Mouse (Mus musculus) right cerebral cortex, postnatal 10 days (tissue): ENCODE data around the gene Myt1l.

Experiments used
- DNase-seq, 2 experiments: peaks; one replicate each; pipeline ENCODE4 v3.0.0; 2021; ENCODE audit warnings: low spot score in 2 of 2

Myt1l gene

DNA sequence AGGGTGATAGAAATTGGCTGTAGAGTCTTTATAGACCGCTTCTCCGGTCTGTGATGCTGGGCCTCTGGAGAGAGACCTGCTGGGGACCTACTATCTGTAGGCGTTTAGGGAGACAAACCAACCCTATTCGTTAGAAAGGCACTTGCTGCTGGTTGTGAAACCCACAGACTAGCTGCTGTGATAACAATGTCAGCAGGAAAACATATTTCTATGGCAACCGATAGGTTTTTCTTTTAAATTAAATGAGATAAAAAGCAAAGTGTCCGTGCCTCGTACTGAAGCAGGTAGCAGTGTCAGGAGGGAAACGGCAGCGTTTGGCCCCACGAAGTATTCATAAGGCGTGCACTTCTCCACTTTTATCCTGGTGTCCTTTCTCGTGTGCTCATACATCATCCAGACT is 127.5 kb downstream of the Myt1l start:
- no peak for DNase-seq

DNA sequence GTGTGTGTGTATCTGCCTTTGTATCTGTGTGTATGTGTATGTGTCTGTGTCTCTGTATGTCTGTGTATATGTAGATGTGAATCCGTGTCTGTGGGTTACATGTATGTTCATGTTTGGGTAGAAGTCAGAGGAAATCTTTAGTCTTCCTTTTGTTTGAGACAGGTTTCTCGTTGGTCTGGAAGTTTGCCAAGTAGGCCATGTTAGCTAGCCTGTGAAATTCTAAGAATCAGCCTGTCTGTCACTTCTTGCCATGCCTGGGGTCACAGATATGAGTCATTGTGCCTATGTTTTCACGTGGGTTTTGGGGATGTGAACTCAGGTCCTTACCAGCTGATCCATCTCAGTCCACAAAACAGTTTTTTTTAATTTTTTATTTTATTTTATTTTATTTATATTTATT is 128.9 kb downstream of the Myt1l start:
- DNase-seq: no peak

DNA sequence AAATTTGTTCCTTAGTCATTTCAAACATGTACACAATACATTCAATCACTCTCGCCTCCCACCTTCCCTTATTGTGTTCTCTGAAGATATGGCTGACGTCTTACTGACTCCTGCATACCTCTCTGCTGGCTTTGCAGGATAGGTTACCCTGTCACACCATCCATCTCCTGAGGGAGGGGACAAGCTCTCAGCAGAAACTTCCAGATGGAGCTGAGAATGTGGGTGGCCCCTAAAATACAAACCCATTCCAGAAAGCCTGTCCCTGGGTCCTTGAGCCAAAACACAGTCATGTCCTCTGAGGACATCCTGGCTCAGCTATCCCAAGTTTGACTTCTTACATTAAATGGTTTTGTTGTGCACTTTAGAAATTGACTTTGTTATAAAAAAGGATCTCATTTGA is 129.7 kb downstream of the Myt1l start:
- peak in 1 of 2 experiments; percentile 63 for DNase-seq

DNA sequence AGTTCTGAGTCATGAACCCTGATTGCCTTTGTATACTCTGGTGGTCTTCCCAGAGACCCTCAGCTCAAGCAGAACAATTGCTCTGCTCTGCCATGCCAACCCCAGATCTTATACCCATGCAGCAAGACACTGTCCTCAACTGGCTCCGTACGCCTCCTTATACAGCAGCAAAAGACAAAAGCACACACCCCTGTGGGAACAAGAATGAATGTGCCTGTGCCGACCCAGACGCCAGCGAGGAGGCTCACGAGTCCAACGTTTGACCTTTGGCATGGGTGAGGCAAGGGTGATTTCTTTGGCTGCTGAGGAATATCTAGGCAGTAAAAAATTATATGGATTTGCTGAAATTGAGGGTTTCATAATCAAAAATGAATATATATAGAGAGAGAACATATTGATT is 143.8 kb downstream of the Myt1l start:
- no peak for DNase-seq

DNA sequence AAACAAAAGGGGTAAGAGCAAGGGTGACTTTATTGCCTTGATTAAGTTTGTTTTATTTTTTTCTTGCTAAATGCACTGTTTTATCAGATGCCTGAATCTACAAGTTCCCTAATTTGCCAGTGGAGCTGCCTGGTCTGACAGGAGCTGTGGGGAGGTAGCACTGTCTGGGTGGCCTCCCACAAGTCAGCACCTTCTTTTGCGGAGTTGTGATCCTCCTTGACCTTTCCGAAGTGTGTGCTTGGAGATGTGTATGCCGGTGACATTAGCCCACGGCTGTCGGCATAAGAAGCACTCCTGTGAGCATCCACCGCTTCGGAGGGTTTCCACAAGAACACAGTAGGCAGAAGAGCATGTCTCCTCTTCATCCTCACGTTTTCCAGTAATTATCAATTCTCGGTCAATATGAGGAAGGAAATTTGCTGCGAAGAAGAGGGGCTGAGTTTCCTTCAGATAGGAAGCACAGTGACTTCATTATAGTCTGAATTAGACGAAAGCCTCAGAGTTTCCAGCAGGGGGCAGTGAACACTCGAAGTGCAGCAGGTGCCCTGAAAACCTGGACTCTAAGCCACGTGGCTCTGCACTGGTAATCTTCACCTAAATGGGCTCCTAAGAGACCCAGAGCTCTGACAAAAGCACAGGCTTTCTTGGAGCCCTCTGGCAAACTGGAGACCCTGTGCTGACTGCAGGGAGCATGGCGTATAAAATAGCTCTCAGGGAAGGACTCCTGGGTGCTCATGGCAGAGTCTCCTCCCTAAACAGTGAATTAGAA is 147.6 kb downstream of the Myt1l start:
- peak; percentile 76 to 80 for DNase-seq

DNA sequence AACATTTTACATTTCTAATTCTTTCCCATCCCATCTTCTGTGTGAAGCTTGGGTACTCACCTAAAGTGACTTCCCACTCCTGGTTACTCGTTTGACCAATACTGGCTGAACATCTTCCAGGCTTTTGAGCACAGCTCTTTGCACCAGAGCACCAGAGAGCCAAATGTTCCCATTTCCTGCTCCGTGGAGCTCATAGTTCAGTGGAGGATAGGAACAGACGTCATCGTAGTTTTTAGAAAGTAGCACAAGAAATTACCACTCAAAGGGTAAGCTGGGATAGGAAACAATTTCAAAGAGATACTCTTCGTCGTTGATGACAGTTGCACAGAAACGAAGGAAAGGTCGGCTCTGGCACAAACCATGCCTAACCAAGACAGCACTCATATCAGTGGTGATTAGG is 154.2 kb downstream of the Myt1l start:
- no peak for DNase-seq

DNA sequence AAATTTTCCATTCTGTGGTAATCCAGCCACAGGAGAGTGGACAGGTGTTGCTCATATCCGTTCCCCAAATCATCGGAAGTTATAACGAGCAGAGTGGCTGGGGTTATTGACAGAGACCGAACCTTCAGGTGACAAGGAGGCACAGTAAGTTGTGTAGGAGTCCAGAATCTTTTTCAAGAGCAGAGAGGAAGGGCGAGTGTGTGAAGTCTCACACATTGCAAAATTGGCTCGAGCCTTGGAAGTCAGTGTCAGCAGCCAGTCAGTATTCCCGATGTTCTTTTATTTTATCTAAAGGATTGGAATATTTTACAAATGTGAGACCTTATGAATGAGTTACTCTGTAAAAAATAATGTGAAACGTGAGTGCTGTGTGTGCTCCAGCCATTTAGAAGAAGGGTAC is 154.8 kb downstream of the Myt1l start:
- no peak for DNase-seq

DNA sequence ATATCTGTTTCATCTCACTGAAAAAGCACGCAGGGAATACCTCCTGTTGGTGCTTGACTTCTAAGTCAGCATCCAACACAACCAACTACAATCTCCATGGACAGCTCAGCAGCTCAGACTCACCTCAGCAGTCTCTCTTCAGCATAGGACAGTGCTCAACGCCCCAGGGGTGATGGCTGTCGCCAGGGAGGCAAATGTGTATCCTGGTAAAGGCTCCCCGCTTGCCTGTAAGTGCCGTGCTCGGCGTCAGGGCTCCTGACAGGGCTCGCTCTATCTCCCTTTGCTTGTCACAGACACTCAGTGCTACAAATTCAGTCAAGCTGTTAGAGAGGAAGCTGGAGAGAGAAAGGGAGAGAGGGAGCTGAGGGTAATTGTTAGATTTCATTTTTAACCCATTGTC is 158.1 kb downstream of the Myt1l start:
- DNase-seq: no peak

DNA sequence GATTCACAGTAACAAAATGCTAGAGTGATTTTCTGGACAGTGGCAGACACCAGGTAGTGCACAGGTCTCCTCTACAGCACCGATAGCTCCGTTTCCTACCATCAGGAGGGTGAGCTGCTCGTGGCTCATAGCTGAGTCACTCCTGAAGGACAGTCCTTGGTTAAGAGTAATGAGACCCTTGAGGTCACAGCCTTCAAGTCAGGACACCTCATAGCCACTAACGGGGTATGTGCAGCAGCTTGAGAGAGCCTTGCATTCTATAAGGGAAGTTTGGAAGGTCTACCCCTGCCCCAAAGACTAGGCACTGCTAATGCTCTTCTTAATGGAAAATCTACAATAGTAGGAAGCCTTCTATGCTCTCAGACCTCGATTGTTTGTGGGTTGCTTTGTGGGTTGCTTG is 163.4 kb downstream of the Myt1l start:
- no peak for DNase-seq

DNA sequence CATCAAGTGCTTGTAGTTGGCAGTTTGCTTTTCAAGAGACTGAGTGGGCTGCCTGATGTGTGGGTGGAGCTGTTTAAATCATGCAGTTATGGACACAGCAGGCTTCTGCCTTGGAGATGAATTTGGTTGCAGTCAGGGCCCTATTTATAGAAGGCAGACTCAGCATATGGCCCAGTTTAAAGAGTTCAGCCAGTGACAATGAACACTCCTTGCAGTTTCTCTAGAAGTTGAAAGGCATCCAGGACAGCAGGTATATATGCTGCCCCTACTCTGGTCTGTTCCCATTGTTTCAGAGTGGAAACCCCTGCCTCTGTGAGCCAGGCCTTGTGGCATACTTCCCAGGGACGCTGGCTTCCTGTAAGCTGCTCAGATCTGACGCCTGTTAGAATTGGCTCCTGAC is 167.0 kb downstream of the Myt1l start:
- peak; percentile 79 to 92 for DNase-seq

DNA sequence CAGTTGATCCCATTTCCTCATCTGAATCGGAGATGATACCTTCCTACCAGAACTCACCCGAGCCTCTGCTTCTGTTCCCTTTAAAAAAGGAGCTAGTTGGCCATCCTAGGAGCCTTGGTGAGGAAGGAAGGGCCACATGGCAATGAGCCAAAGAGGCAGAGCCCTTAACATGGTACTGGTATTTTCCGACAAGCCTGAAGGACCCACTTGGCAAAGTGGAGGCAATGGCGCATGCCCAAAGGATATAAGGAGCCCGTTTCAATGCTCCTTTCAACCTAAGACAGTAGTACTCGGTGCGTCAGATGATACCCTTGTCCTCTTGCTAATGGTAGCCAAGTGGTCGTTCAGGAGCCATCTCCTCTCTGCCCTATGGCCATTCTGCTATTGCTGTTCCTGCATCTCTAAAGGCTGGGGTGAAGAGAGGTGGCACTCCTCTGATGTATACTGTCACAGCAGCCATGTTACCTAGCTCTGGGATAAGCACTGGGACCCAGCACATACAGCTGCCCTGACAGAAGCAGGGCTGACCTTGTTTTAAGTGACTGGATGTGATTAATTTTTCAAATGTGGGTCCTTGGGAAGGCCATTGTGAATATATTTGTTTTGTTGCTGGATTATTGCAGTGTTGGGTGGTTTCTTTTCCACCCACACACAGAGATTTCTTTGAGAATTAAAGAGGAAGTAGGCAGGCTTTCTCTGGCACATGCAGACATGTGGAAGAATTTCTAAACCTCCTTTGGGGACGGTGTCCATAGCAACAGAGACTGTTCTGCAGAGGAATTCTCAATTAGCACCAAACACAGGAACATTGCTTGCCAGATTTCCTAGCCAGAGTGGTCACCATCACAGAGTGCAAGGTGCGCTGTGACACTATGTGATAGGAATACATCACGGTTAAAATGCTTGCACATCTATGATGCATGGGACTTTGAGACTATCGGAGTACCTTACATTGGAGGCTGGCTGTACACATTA is 169.6 kb downstream of the Myt1l start:
- DNase-seq: peak; percentile 78 to 92

DNA sequence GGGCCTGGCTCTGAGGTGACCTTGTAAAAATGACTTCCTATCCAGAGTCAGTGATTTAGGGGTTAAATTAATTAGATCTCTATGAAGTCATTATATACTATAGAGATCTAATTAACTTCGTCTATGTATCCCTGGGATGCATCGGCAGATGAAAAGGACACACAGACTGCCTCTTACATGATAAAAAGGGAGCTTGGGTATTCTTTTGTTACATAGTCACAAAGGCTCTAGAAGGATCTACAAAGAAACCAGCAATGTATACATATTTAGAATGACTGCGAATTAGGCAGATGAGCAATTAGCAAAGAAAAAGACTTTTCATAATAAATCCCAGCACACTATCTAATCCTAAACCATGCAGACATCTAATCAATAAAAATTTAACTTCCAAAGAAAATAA is 170.4 kb downstream of the Myt1l start:
- no peak for DNase-seq

DNA sequence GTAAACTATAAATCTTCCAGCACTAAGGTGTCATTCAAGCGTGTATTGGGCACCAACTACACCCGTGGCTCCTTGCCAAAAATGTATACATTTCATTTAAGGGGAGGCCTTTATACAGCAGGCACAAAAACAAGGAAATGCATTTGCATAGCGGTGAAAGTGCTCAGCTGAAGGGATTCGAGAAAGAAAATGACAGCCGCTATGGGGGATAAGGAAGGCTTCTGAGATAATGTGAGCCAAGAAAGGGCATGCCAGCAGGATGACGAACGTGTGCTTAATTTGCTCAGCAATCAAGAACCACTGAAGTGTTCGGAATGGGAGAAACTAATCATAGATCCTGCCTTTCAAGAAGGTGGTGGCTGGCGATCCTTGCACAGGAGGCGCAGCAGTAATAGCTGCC is 170.8 kb downstream of the Myt1l start:
- peak; percentile 61 to 81 for DNase-seq

DNA sequence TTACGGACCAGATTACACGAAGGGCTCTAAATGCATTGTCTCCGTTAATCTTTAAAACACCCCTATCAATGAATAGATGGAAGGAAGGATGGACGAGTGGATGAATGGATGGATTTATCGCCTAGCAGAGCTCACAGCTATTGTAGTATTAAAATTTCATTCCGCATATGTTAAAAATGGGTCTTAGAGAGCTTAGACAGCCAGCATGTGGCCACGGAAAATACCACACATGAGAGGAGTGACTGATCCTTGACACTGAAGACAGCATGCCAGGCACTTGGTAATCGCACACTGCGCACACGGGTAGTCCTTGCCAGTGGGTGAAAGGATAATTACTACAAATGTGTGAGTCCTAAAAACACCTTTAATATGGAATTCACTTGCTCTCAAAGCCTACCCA is 171.2 kb downstream of the Myt1l start:
- DNase-seq: no peak

DNA sequence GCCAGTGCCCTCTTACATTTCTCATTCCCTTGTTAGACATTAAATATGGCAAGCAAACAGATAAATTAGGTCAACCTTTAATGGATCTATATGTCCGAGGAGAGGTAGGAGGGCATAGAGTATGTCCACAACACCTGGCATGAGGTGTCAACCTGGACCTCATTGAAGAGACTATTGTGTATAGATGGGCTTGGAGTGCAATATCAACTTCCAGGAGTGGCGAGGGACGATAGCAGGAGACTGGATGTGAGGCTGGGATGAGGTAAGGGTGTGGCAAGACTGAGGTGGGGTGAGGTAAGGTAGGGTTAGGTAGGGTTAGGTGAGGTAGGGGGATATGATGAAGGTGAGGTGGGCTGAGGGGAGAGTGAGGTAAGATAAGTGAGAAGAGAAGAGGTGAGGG is 171.8 kb downstream of the Myt1l start:
- DNase-seq: no peak

DNA sequence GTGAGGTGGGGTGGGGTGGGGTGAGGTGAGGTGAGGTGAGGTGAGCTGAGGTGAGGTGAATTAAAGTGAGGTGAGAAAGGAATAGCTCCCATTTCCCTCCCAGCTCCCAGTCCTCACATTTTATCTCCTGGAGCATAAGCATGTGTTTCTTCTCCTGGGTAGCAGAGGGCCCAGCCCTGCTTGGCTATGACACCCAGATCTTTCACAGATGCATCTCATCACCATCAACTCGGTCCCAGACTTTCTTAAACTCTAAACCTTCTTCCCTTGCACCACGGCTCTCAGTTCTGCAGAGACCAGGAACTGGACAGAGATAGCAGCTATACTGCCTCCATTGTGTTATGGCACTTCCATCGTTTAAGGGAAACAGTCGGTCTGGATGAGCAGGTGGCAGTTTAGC is 172.9 kb downstream of the Myt1l start:
- DNase-seq: no peak

DNA sequence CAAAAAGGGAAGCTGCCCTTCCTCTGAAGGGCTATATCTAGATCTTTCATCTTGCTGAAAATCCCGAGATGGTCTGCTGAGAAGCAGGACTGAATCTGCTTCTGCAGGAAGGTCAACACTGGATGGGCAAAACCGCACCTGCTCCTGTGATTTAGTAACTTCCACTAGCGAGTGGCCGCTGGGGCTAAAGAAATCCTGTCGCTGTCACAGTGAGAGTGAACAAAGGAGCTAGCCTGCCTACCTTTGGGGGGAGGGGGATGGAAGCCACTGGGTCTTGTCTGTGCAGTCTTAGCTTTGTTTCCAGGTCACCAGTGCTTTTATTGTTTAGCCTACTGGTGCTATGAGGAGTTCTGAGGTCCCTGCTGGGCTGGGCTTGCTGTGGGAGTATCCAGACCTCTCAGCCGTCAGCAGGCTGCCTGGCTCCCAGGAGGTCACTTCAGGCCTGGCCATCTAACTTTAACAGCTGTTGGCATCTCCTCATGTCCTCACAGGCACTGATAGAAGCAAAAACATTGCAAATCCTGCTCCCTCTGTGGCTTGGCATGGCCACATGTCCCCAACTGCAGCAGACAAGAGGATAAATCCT is 173.6 kb downstream of the Myt1l start:
- no peak for DNase-seq

DNA sequence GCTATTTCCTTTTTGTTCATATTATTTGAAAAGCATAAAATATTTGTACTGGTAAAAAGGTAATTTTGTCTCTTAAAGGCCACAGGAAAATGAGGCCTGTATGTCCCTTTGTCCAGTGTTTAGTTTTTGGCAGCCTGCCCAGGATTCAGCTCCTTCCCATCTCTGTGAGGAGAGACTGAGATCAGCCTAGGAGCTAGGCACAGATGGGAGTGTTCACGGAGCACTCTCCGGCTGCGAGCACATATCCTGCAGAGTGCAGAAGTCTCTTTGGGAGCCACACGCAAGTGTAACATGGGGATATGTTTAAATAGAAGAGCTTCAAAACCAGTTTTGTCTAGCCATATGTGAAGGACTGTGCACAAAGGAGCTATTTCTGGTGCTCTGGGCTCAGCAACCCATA is 174.4 kb downstream of the Myt1l start:
- peak; percentile 83 to 86 for DNase-seq

DNA sequence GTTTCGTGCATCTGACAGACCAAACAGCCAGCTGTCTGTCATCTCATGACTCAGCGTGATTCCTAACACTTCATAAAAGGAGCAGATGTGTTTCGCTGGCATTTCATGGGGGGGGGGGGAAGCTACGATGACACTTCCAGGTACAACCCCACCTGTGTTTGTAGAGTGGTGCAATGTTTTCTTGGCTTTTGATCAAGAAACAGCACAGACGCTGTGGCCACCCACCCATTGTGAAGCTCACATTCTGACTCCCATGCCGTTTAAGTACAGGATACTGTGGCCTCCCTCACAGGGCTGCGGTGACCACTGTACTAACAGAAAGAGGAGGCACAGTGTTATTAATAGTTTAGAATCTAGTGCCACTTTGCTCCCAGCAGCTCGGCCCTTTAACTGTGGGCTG is 175.4 kb downstream of the Myt1l start:
- no peak for DNase-seq

DNA sequence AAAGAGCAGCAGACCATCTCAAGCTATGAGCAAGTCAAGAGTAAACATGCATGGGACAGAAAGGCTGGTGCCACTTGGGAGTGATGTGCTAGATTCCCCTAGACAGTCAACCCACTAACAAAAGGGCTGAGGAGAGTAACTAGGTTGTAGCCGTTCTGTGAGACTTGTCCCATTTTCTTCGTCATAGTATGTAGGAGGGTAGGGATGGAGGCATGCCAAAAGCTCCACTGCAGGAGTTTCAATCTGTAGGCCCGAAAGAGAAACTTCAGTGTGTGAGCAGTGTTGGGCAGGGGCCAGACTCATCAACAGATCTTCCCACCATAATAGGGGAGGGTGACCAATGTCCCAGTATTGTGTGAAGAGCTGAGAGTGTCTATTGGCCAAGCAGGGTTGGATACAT is 178.9 kb downstream of the Myt1l start:
- peak; percentile 51 to 74 for DNase-seq

DNA sequence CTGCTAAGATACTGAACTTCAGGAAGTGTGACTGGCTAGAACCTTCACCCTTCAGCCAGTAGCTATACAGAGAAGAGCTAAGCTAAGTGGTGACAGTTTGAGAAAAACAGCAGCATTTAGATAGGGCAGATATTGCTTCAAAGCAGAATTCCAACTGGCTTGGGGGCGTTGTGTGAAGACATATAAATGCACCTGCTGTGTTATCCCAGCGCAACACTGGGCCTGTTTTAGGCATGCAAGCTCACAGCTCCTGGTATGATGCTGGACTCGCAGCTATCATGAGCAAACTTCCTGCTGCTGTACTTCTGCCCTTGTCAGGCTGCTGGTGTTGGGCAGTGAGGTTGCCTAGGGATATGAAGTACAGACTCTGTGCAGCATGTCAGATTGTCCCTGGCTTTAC is 180.0 kb downstream of the Myt1l start:
- DNase-seq: peak in 1 of 2 experiments; percentile 28
